Mouse (Mus musculus) heart, embryonic 12.5 days (tissue): ENCODE data around the gene Faah. TPM values are rescaled to one million over a fixed set of nuclear protein-coding genes. Genes with fewer than 3 reads are reported as not detected.
A peak's percentile ranks its signal among the peaks of the same experiment; 100 is the strongest.

Experiments used
- ATAC-seq: fragments of 200-750 bp; cut with Nextera tagmentation; 2 replicates; pipeline ENCODE4 v1.8.0; 2017; ENCODE audit warnings: moderate TSS enrichment, moderate library complexity; ENCODE audit not compliant: insufficient number of reproducible peaks, low FRiP score
- H3K27ac ChIP-seq: fragments of 300-500 bp; sonication (generic); 2 replicates; pipeline ENCODE4 v1.5.1; 2016; ENCODE audit warnings: mild to moderate bottlenecking, moderate library complexity; ENCODE audit not compliant: poor library complexity, severe bottlenecking
- H3K27me3 ChIP-seq: fragments of 300-500 bp; sonication (generic); replicated peaks from 2 replicates; pipeline ENCODE4 v1.6.1; 2016; ENCODE audit warnings: mild to moderate bottlenecking, moderate library complexity
- H3K36me3 ChIP-seq: fragments of 300-500 bp; sonication (generic); 2 replicates; pipeline ENCODE4 v1.6.1; 2016; ENCODE audit warnings: mild to moderate bottlenecking, moderate library complexity
- H3K4me1 ChIP-seq: fragments of 300-500 bp; sonication (generic); replicated peaks from 2 replicates; pipeline ENCODE4 v1.6.1; 2016; ENCODE audit warnings: mild to moderate bottlenecking
- H3K4me2 ChIP-seq: fragments of 300-500 bp; sonication (generic); 2 replicates; pipeline ENCODE4 v1.6.1; 2016; ENCODE audit warnings: mild to moderate bottlenecking, moderate library complexity
- H3K4me3 ChIP-seq: fragments of 300-500 bp; sonication (generic); 2 replicates; pipeline ENCODE4 v1.5.1; 2016; ENCODE audit warnings: mild to moderate bottlenecking
- H3K9ac ChIP-seq: fragments of 300-500 bp; sonication (generic); 2 replicates; pipeline ENCODE4 v1.6.1; 2016; ENCODE audit warnings: mild to moderate bottlenecking, moderate library complexity
- H3K9me3 ChIP-seq: fragments of 300-500 bp; sonication (generic); replicated peaks from 2 replicates; pipeline ENCODE4 v1.6.1; 2016; ENCODE audit warnings: mild to moderate bottlenecking, moderate library complexity
- WGBS: fragments of 180-500 bp; shearing (Covaris S2); methylation state at CpG from one replicate; pipeline ENCODE4 v1.1.7; 2016; 5-methylcytosine and 5-hydroxymethylcytosine counted together
- polyA plus RNA-seq: library from polyadenylated mRNA; unstranded; fragments of >200 nt; fragmentation: Nextera tagmentation; extraction: Ambion mirVana; gene quantifications from 2 replicates; pipeline ENCODE4 v1.2.1, GENCODE M21; 2016

Faah gene
- polyA plus RNA-seq, 1 experiment from 2014 or later: 1.3 TPM

DNA sequence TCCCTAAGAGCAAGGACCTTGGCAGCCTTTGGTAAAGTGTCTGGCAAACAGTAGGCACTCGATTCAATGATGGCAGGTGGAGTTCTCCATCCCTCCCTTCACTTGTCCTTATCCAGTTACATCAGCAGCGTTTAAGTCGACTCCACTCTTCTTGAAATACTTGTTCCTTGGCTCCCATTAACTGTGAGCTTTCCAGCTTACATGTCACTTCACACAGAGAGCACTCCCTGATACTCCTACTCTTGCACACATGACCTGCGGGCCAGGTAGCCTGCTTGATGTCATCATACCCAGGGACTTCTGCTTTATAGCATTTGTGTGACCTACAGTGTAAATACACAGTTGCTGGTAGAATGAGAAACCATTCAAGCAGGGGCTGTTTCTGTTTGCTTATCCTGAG, 21.0 kb downstream of the Faah start:
- Histone ChIP-seq H3K9ac (no peak overlapping the region), H3K9me3 (no peaks in the 10 kb centered on the region), H3K27me3 (peaks cover 32% of the 10 kb centered on the region), H3K36me3 (no peaks in the 10 kb centered on the region), H3K4me3 (no peak overlapping the region), H3K27ac (no peak overlapping the region), H3K4me1 (peaks cover 7% of the 10 kb centered on the region), H3K4me2 (no peak overlapping the region)
- ATAC-seq: no peak
- 75% methylated on average over 4 of the region's 4 CpGs for WGBS

DNA sequence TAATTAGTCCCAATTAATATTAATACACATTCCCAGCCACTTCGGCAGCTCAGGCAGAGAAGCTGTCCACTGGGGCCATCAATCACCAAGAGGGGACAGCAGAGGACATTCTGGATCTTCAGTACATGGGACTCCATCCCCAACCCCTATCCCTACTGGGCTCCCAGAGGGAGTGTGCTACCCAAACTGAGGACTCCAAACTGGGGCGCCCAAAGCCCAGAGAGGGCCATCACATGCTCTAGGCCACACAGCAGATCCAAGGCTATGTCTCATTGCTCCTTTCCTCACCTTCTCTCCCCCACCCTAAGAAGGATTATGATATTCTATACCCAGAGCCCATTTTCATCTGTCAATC, 22.4 kb downstream of the Faah start:
- no peak overlapping the region for H3K4me2 ChIP-seq
- H3K27me3 ChIP-seq: peaks cover 32% of the 10 kb centered on the region
- 74% methylated on average over 2 of the region's 2 CpGs for WGBS
- ATAC-seq: no peak
- H3K4me1 ChIP-seq: no peaks in the 10 kb centered on the region
- peaks cover 6% of the 10 kb centered on the region; the same call in 1 of the 2 replicates for H3K9me3 ChIP-seq
- H3K27ac ChIP-seq: no peak overlapping the region
- no peak overlapping the region for H3K4me3 ChIP-seq
- no peaks in the 10 kb centered on the region for H3K36me3 ChIP-seq
- H3K9ac ChIP-seq: no peak overlapping the region

DNA sequence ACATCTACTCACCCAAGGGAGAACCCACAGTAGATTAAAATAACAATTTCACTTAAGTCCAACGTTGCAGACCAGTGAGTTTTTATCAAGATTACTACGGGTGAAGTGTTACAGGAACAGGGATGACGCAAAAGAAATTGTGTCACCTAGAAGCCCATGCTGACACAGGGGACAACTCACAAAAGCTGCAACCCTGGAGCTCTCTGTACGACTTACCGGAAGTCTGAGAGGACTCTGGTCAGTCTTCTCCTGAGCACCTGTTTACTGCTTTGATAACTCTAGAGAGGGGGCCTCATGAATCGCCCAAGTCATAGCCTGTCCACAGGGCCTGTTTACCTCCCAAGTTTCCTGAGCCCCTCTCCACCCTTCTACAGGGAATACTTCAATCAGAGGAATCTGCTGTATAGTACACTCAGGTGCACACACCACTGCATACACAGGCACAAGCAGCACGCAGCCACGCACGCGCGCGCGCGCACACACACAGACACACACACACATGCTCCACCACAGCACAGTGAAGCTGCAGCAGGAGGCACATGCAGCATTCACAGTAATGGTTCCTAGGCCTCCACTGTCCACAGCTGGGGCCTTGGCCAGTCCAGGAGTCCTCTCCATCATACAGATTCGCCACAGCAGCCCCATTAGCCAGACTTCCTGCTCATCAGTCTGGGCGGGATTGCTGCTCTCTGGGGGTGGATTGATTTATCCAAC, 22.9 kb downstream of the Faah start:
- ATAC-seq: no peak
- no peak overlapping the region for H3K4me3 ChIP-seq
- 81% methylated on average over 16 of the region's 16 CpGs for WGBS
- H3K27ac ChIP-seq: no peak overlapping the region
- H3K27me3 ChIP-seq: peaks cover 30% of the 10 kb centered on the region
- no peaks in the 10 kb centered on the region for H3K4me1 ChIP-seq
- no peak overlapping the region for H3K9ac ChIP-seq
- H3K4me2 ChIP-seq: no peak overlapping the region
- no peaks in the 10 kb centered on the region for H3K36me3 ChIP-seq
- H3K9me3 ChIP-seq: peaks cover 6% of the 10 kb centered on the region; the same call in 1 of the 2 replicates

DNA sequence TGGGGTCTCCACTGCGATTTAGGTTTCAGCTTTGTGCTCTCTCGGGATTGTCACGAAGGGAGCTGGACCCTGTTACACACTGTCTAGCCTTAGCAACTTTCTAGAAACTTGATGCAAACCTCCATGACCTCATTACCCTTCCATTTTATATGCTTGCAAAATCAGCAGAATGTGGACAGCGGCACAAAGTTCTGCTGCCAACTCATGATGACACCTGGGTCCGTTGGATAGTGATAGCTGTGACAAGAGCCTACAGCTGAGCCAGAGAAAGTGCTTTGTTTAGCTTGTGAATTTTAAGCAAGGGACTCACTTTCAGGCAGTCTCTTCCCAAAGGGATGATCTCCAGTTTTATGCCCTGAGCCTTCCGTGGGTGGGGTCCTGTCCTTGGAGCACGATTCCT, 28.3 kb downstream of the Faah start:
- no peak for ATAC-seq
- Histone ChIP-seq H3K9me3 (peaks cover 6% of the 10 kb centered on the region; the same call in 1 of the 2 replicates), H3K9ac (no peak overlapping the region), H3K27ac (no peak overlapping the region), H3K27me3 (peaks cover 7% of the 10 kb centered on the region; the same call in 1 of the 2 replicates), H3K4me3 (no peak overlapping the region), H3K4me1 (0 out of 2 replicates have a peak, but pooled peaks cover 2% of the 10 kb centered on the region), H3K4me2 (no peak overlapping the region), H3K36me3 (no peaks in the 10 kb centered on the region)
- 63% methylated on average over 7 of the region's 7 CpGs for WGBS

DNA sequence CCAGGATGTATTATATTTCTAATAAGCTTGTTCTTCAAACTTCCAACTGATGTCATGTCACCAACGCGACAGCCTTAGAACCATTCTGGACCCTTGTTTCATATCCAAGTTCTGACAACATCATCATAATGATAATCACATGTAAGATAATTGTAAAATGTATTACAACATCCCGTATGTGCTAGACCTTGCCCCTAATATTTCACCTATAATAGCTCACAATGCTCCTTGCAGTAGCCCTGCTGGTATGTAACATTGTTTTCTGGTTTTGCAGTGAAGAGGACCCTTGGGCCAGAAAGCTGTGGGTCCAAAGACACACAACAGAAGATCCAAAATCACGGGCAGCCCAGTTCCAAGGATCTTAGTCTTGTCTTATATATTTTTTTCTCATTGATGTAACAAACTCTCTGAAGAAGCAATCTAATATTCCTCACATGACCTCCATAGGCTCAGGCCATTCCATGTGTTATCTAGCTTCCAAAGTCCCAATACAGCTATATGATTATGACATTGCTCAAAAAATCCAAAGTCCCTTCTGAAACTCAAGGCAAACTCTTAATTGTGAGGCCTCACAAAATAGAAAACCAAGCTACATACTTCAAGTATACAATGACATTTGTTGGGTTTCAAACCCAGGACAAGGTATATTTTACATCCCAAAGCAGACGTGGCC, 29.7 kb downstream of the Faah start:
- Histone ChIP-seq H3K4me1 (0 out of 2 replicates have a peak, but pooled peaks cover 6% of the 10 kb centered on the region), H3K27ac (no peak overlapping the region), H3K36me3 (no peaks in the 10 kb centered on the region), H3K27me3 (peaks cover 14% of the 10 kb centered on the region), H3K4me2 (no peak overlapping the region), H3K9me3 (peaks cover 6% of the 10 kb centered on the region; the same call in 1 of the 2 replicates), H3K4me3 (no peak overlapping the region), H3K9ac (no peak overlapping the region)
- no peak for ATAC-seq
- WGBS: 71% methylated on average over 5 of the region's 5 CpGs

DNA sequence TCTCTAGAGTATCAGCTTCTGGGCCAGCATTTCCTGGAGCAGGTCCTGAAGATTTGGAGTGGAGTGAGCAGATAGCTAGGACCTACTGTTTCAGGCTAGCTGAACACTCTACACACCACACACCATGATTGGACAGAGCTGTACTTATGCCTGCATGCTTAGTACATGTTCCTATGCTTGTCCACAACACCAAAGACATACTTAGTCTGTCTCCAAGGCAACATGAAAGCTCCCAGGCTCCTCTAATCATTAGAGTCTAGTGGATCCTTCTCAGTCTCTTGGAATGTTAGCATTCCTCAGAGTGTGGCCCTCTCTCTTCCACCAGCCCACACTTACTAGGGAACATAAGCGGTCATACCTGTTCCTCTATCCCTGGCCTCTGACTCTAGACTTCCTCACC, 30.3 kb downstream of the Faah start:
- Histone ChIP-seq H3K27ac (no peak overlapping the region), H3K27me3 (peaks cover 15% of the 10 kb centered on the region), H3K9me3 (peaks cover 6% of the 10 kb centered on the region; the same call in 1 of the 2 replicates), H3K4me2 (no peak overlapping the region), H3K4me3 (no peak overlapping the region), H3K4me1 (0 out of 2 replicates have a peak, but pooled peaks cover 6% of the 10 kb centered on the region), H3K36me3 (no peaks in the 10 kb centered on the region), H3K9ac (no peak overlapping the region)
- 76% methylated on average over 1 of the region's 1 CpGs for WGBS
- no peak for ATAC-seq

DNA sequence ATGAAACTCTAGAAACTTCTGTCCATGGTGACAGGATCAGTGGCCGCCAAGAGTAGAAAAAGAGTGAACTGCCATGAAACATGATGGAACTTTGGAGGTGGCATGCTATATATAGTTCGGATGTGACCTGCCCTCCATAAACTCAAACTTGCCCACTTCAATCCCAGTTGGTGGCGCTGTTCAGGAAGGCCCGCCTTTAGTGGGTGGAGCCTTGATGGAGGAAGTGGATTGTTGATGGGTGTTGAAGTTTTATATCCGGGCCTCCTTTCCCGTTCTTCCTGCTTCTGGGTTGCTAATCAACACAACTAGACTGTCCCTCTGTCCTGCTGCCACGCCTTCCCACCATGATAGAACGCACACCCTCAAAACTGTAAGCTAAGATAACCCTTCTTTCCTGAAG, 32.8 kb downstream of the Faah start:
- 31% methylated on average over 8 of the region's 8 CpGs for WGBS
- ATAC-seq: no peak
- Histone ChIP-seq H3K4me1 (0 out of 2 replicates have a peak, but pooled peaks cover 6% of the 10 kb centered on the region), H3K4me3 (no peak overlapping the region), H3K27ac (no peak overlapping the region), H3K9ac (no peak overlapping the region), H3K9me3 (no peaks in the 10 kb centered on the region), H3K27me3 (peaks cover 34% of the 10 kb centered on the region), H3K36me3 (no peaks in the 10 kb centered on the region), H3K4me2 (no peak overlapping the region)

DNA sequence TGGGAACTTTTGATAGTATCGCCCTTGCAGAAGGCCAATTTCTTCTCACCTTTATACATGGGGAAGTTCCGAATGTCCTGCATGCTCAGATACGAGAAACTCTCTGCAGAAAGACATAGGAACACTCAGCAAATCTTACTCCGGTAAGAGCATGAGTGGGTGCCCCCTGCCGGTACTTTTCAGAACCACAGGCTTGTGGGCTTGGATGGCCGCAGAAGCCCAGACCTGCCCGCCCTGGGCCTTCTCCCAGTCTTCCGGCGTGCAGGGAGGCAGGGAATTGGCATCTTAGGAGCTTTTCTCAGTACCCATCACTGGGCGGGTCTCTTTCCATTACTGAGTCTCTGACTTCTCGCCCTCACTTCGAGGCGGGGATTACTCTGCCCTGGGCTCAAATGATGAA, 33.6 kb downstream of the Faah start:
- H3K4me3 ChIP-seq: no peak overlapping the region
- no peak for ATAC-seq
- H3K36me3 ChIP-seq: no peaks in the 10 kb centered on the region
- H3K27ac ChIP-seq: no peak overlapping the region
- peaks cover 43% of the 10 kb centered on the region for H3K27me3 ChIP-seq
- H3K9me3 ChIP-seq: no peaks in the 10 kb centered on the region
- H3K9ac ChIP-seq: no peak overlapping the region
- 3% methylated on average over 13 of the region's 13 CpGs for WGBS
- H3K4me1 ChIP-seq: peaks cover 11% of the 10 kb centered on the region
- peak overlapping the region; percentile 46 for H3K4me2 ChIP-seq

DNA sequence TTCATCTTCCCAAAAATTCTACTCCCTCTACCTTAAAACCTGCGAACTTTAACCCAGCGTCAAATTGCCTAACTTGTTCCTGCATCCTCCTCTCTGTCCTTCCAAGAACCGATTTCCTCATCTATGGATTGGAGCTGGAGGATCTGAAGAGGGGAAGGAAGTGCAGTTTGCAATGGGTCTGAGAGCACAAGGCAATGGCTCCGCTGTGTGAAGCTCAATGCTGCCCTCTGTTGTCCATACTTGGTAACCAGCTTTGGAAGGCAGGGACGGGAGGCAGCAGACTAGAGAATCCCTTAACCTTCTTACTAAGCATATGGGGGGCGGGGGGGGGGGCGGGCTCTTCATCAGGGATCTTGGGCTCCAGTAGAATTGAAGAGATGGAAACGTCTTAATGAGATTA, 37.0 kb downstream of the Faah start:
- Histone ChIP-seq H3K4me1 (peaks cover 11% of the 10 kb centered on the region), H3K9me3 (no peaks in the 10 kb centered on the region), H3K27me3 (peaks cover 70% of the 10 kb centered on the region), H3K9ac (no peak overlapping the region), H3K4me3 (no peak overlapping the region), H3K36me3 (no peaks in the 10 kb centered on the region), H3K27ac (no peak overlapping the region), H3K4me2 (no peak overlapping the region)
- ATAC-seq: no peak
- 1% methylated on average over 8 of the region's 8 CpGs for WGBS

DNA sequence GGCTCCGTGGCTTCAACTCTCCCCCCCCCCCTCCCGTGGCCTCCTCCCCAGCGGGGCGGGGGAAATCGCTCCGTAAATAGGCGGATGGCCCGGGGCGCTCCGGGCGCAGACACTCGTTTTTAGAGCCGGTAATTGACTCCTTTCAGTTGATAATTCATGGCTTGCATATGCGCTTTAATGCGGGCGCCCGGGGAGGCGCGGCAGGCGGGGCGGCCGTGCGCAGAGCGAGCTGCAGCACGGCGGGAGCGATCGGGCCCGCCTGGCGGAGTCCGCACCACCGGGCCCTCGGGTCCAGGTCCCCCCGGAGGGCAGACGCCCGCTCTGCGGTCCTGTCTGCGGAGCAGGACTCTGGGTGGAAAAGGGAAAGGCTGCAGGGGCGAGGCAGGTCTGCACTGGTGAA, 38.3 kb downstream of the Faah start:
- H3K36me3 ChIP-seq: no peaks in the 10 kb centered on the region
- peak overlapping the region; percentile 57 for H3K4me2 ChIP-seq
- peak overlapping the region; percentile 32 for H3K4me3 ChIP-seq
- peaks cover 81% of the 10 kb centered on the region for H3K27me3 ChIP-seq
- H3K27ac ChIP-seq: no peak overlapping the region
- no peaks in the 10 kb centered on the region for H3K9me3 ChIP-seq
- H3K9ac ChIP-seq: 0 out of 2 replicates have a peak overlapping the region, but pooled peaks have one; percentile 6
- no peak for ATAC-seq
- 1% methylated on average over 39 of the region's 39 CpGs for WGBS
- peaks cover 10% of the 10 kb centered on the region for H3K4me1 ChIP-seq

DNA sequence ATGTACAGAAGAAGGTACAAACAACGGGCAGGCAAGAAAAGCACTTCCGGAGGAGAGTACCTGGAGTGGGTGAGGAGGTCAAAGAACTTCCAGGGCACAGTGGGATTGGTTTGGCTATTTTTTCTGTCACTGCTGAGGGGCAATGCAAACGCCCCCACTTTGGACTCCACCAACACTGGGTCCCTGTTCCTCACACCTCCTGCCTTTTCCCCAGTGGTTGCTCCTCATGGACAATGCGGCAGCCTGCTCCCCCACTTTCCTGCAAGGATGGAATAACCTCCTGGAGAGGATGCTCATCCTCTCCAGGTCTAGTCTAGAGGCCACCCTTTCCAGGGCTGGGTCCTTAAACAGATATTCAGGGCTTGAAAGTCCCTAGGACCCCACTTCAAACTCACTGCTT, 38.8 kb downstream of the Faah start:
- Histone ChIP-seq H3K9ac (no peak overlapping the region), H3K4me3 (peak overlapping the region; percentile 32; the same call in 1 of the 2 replicates), H3K4me2 (peak overlapping the region; percentile 57), H3K36me3 (no peaks in the 10 kb centered on the region), H3K9me3 (no peaks in the 10 kb centered on the region), H3K27me3 (peaks cover 87% of the 10 kb centered on the region), H3K27ac (no peak overlapping the region), H3K4me1 (peaks cover 5% of the 10 kb centered on the region)
- whole genome bisulfite sequencing: 11% methylated on average over 4 of the region's 4 CpGs
- ATAC-seq: no peak
